Mouse (Mus musculus): Measurements from ENCODE around the gene Cep19.

Cep19 gene

DNA sequence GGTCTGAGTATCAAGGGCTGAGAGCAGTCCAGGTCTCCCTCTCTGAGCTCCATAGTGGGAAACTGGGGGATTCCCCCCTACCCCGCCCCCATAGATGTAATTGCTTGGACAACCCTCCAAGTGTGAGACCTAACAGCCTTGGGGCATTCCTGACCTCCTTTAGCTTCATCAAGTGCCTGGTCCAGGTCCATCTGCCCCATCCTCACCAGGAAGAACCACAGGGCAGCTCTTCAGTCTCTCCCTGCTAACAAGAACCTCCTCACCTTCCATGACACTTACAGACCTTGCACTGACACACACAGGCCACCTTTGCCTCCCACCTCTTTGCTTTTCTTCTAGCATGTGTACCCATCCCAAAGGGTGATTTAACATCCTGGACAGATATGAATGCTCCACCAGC lies 54.4 kb downstream of the Cep19 start:
- no peak for DNase-seq

DNA sequence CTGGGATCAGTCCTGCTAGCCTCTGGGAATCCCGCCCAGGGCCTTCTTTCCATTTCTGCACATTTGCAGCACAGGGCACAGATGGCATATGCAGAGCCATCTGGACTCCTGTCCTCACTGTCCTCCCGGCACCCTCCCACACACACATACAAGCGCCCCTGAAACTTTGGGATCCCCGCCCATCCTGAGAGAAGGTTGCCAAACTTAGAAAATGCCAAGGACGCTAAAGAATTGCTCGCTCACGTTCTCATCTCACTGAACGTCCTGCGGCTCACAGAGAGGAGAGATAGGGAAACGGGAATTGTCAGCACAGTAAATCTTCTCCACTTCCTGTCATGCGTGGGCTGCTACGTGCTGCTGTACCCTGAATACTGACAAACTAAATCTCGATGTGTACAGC lies 54.8 kb downstream of the Cep19 start:
- DNase-seq: peak in 1 of 2 experiments; percentile 17

DNA sequence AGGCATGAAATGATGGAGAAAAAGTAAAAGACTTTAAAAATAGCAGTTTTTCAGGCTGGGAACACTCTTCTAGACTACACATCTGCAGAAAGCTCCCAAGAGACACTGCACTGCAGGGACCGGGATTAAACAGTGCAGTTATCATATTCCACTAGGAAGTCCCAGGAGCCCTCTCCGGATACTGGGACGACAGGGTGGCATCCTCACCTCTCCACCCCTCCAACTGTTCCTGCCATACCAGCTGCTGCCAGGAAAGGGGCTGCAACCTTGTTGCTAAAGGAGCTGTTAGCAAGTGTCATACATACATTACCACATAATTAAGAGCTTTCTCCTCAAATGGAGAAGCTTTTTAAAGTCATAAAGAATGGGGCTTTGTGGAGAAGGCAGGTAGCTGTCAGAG lies 57.1 kb downstream of the Cep19 start:
- DNase-seq: no peak

DNA sequence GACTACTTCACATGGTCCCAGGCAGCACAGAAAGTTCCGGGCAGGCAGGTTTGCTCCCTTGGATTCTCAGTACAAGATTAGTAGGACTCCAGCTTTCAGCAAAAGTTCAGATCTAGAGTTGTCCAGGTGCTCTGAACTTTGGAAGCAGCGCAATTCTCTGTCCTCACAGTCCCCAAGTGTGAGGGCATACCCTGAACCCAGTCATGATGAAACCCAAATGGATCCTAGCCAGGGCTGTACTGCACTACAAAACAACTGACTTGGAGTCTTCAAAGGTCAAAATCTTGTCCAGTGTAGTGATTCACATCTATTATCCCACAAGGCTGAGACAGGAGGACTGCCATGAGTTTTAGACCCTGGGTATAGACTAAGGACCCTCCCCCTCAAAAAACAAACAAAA lies 57.8 kb downstream of the Cep19 start:
- DNase-seq: no peak
